Mouse (Mus musculus): ENCODE measurements around the gene Alkbh2. TPM values are rescaled to one million over a fixed set of nuclear protein-coding genes. Genes with fewer than 3 reads are reported as not detected.

Alkbh2 gene
- total and polyA plus RNA-seq, 2 experiments from 2014 or later, result 6.4 to 7.4 TPM

DNA sequence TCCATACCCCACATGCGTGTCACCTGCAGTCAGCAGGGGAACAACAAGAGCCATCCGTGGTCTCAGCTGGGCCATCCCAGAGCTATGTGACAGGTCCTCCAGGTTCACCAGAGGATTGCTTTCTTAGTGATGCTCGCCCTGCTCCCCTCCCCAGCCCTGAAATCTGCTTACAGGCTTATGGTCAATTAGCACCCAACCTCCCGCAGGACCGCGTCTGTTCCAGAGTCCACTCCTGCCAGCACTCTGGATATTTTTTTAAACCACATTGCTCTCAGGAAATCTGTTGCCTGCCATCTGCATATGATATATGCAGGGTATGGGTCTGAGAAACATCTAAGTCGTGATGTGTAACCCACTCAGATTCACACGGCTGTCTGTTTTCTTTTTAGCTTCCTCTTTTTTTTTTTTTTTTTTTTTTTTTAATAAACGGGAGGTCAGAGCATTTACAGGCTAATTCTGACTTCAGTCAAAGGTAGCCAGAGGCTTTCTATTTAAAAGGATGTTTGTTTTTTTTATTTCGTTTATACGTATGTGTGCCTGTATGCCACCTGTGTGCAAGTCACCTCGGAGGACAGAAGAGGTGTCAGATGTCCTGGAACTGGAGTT lies 40.0 kb downstream of the Alkbh2 start:
- DNase-seq (ENCODE audit: low spot score) (peak; percentile 31), ATAC-seq (ENCODE audit: low FRiP score) (no peak)
- H3K9me3 ChIP-seq (ENCODE audit: low read length), result no peaks in the 10 kb centered on the region
- H3K4me1 ChIP-seq (ENCODE audit: insufficient read depth, low read length), result 0 out of 2 replicates have a peak, but pooled peaks cover 3% of the 10 kb centered on the region
- no peak overlapping the region for H3K4me3 ChIP-seq (ENCODE audit: low read depth, low read length)
- H3K9ac ChIP-seq (replicated peaks; ENCODE audit: low read length, poor library complexity, severe bottlenecking), result no peak overlapping the region
- H3K4me2 ChIP-seq (ENCODE audit: low read depth, low read length, poor library complexity, severe bottlenecking), result no peak overlapping the region
- H3K36me3 ChIP-seq (ENCODE audit: insufficient read depth, low read length), result no peaks in the 10 kb centered on the region
- 73% methylated on average over 12 of the region's 12 CpGs for WGBS
- H3K27ac ChIP-seq (ENCODE audit: low read depth, low read length), result no peak overlapping the region
- no peaks in the 10 kb centered on the region for H3K27me3 ChIP-seq (ENCODE audit: insufficient read depth, low read length)
- TF ChIP-seq CTCF (IDR thresholded peaks at IDR 0.05), result no peak

DNA sequence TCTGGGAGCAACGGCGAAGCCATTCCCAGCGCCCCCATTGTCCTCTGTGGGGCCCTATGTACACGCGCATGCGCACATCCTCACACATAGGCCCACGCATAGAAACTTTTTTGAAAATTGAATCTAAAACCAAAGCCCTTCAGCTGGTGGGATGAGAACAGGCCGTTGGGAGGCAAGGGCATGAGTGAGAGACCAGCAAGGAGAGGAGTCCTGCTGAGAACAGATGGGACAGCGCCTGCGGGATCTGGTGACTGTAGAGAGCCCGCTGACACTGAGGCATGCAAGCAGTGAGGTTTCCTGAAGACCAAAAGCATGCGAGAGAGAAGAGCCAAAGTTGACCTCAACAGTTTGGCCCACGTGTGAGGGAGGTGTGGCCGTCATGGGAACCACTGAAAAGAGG lies 42.5 kb downstream of the Alkbh2 start:
- ATAC-seq (ENCODE audit: low FRiP score), result no peak
- no peak overlapping the region for H3K9ac ChIP-seq (replicated peaks; ENCODE audit: low read length, poor library complexity, severe bottlenecking)
- H3K27ac ChIP-seq (ENCODE audit: low read depth, low read length), result no peak overlapping the region
- no peak for DNase-seq (ENCODE audit: low spot score)
- 82% methylated on average over 14 of the region's 14 CpGs for WGBS
- H3K36me3 ChIP-seq (ENCODE audit: insufficient read depth, low read length), result no peaks in the 10 kb centered on the region
- no peak overlapping the region for H3K4me2 ChIP-seq (ENCODE audit: low read depth, low read length, poor library complexity, severe bottlenecking)
- H3K27me3 ChIP-seq (ENCODE audit: insufficient read depth, low read length), result no peaks in the 10 kb centered on the region
- H3K4me1 ChIP-seq (ENCODE audit: insufficient read depth, low read length), result 0 out of 2 replicates have a peak, but pooled peaks cover 3% of the 10 kb centered on the region
- no peaks in the 10 kb centered on the region for H3K9me3 ChIP-seq (ENCODE audit: low read length)
- no peak overlapping the region for H3K4me3 ChIP-seq (ENCODE audit: low read depth, low read length)
- no peak for TF ChIP-seq CTCF (IDR thresholded peaks at IDR 0.05)

DNA sequence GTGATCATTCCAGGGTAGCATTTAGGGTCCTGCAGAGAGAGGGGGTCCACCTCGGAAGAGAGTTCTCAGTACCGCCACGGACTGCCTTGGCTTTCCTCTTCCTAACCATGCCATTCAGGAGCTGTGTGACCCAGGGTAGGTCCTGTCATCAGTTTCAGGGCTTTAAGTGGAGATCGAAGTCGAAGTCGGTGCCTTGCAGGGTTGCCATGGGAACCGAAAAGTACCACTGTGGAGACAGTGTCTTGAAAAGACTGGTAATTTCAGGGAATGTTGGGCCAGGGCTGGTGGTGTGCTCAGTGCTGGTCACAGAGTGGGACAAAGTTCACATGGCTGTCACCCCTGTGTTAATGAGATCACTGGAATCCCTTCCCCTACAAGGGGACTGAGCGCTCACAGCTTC lies 51.0 kb downstream of the Alkbh2 start:
- H3K4me3 ChIP-seq (ENCODE audit: low read depth, low read length), result no peak overlapping the region
- H3K36me3 ChIP-seq (ENCODE audit: insufficient read depth, low read length), result no peaks in the 10 kb centered on the region
- H3K9ac ChIP-seq (replicated peaks; ENCODE audit: low read length, poor library complexity, severe bottlenecking), result no peak overlapping the region
- H3K27ac ChIP-seq (ENCODE audit: low read depth, low read length), result no peak overlapping the region
- H3K9me3 ChIP-seq (ENCODE audit: low read length), result no peaks in the 10 kb centered on the region
- no peaks in the 10 kb centered on the region for H3K4me1 ChIP-seq (ENCODE audit: insufficient read depth, low read length)
- DNase-seq (ENCODE audit: low spot score) (peak; percentile 15), ATAC-seq (ENCODE audit: low FRiP score) (no peak)
- no peak for TF ChIP-seq CTCF (IDR thresholded peaks at IDR 0.05)
- H3K27me3 ChIP-seq (ENCODE audit: insufficient read depth, low read length), result no peaks in the 10 kb centered on the region
- WGBS, result 42% methylated on average over 8 of the region's 8 CpGs
- no peak overlapping the region for H3K4me2 ChIP-seq (ENCODE audit: low read depth, low read length, poor library complexity, severe bottlenecking)

Other genes starting within 250 kb of the Alkbh2 start
- gene Coro1c, start 219.5 kb downstream of the Alkbh2 start, total RNA-seq (2014; rRNA removed), result 157 and 311 TPM in 2 replicates
- 165 and 171 TPM in 2 replicates for gene Coro1c, start 219.5 kb downstream of the Alkbh2 start, polyA plus RNA-seq (2015; fragmentation: Nextera tagmentation; extraction: Ambion mirVana)
- gene Ssh1, start 134.3 kb downstream of the Alkbh2 start, total RNA-seq (2014; rRNA removed), result 14.0 and 14.3 TPM in 2 replicates
- gene Ssh1, start 134.3 kb downstream of the Alkbh2 start, polyA plus RNA-seq (2015; fragmentation: Nextera tagmentation; extraction: Ambion mirVana), result 9.8 and 12.4 TPM in 2 replicates
- gene Dao, start 124.5 kb downstream of the Alkbh2 start, total RNA-seq (2014; rRNA removed), result not detected in 2 replicates
- gene Dao, start 124.5 kb downstream of the Alkbh2 start, polyA plus RNA-seq (2015; fragmentation: Nextera tagmentation; extraction: Ambion mirVana), result 0.09 TPM in 1 of 2 replicates, not detected in the other
- gene Usp30, start 62.8 kb downstream of the Alkbh2 start, total RNA-seq (2014; rRNA removed), result 45.3 and 56.3 TPM in 2 replicates
- 19.3 and 20.6 TPM in 2 replicates for gene Usp30, start 62.8 kb downstream of the Alkbh2 start, polyA plus RNA-seq (2015; fragmentation: Nextera tagmentation; extraction: Ambion mirVana)
- 175 and 176 TPM in 2 replicates for gene Svop, start 36.6 kb downstream of the Alkbh2 start, total RNA-seq (2014; rRNA removed)
- gene Svop, start 36.6 kb downstream of the Alkbh2 start, polyA plus RNA-seq (2015; fragmentation: Nextera tagmentation; extraction: Ambion mirVana), result 105 and 109 TPM in 2 replicates
- gene Ung, start 2.2 kb upstream of the Alkbh2 start, total RNA-seq (2014; rRNA removed), result 7.9 and 9.4 TPM in 2 replicates
- gene Ung, start 2.2 kb upstream of the Alkbh2 start, polyA plus RNA-seq (2015; fragmentation: Nextera tagmentation; extraction: Ambion mirVana), result 6.7 and 8.0 TPM in 2 replicates
- gene Acacb, start 18.3 kb upstream of the Alkbh2 start, total RNA-seq (2014; rRNA removed), result 2.0 and 2.7 TPM in 2 replicates
- 5.6 and 6.5 TPM in 2 replicates for gene Acacb, start 18.3 kb upstream of the Alkbh2 start, polyA plus RNA-seq (2015; fragmentation: Nextera tagmentation; extraction: Ambion mirVana)
- gene Foxn4, start 145.6 kb upstream of the Alkbh2 start, total RNA-seq (2014; rRNA removed), result 0.24 and 0.66 TPM in 2 replicates
- gene Foxn4, start 145.6 kb upstream of the Alkbh2 start, polyA plus RNA-seq (2015; fragmentation: Nextera tagmentation; extraction: Ambion mirVana), result 0.35 and 0.38 TPM in 2 replicates
- gene Myo1h, start 160.9 kb upstream of the Alkbh2 start, total RNA-seq (2014; rRNA removed), result 0.33 and 0.60 TPM in 2 replicates
- gene Myo1h, start 160.9 kb upstream of the Alkbh2 start, polyA plus RNA-seq (2015; fragmentation: Nextera tagmentation; extraction: Ambion mirVana), result 0.43 and 0.56 TPM in 2 replicates

Measured in midbrain, postnatal 0 days (tissue).